Mouse (Mus musculus) embryonic facial prominence, embryonic 13.5 days (tissue): ENCODE measurements around the gene Camta1. TPM values are rescaled to one million over a fixed set of nuclear protein-coding genes. Genes with fewer than 3 reads are reported as not detected.

Experiments used
- ATAC-seq: fragments of 200-750 bp; cut with Nextera tagmentation; 2 replicates; pipeline ENCODE4 v1.8.0; 2017; ENCODE audit warnings: low read depth; ENCODE audit not compliant: insufficient number of reproducible peaks, insufficient read depth, low FRiP score, low TSS enrichment
- H3K27ac ChIP-seq: fragments of 300-500 bp; sonication (generic); 2 replicates; pipeline ENCODE4 v1.5.1; 2015; ENCODE audit warnings: moderate library complexity, mild to moderate bottlenecking, inconsistent platforms
- H3K27me3 ChIP-seq: fragments of 300-500 bp; sonication (generic); 2 replicates; pipeline ENCODE4 v1.6.1; 2015; ENCODE audit warnings: mild to moderate bottlenecking, inconsistent platforms
- H3K36me3 ChIP-seq: fragments of 300-500 bp; sonication (generic); 2 replicates; pipeline ENCODE4 v1.6.1; 2015; ENCODE audit warnings: mild to moderate bottlenecking, inconsistent platforms
- H3K4me1 ChIP-seq: fragments of 300-500 bp; sonication (generic); 2 replicates; pipeline ENCODE4 v1.6.1; 2015; ENCODE audit warnings: inconsistent platforms
- H3K4me2 ChIP-seq: fragments of 300-500 bp; sonication (generic); 2 replicates; pipeline ENCODE4 v1.6.1; 2015; ENCODE audit warnings: moderate library complexity, mild to moderate bottlenecking, inconsistent platforms
- H3K4me3 ChIP-seq: fragments of 300-500 bp; sonication (generic); 2 replicates; pipeline ENCODE4 v1.5.1; 2015; ENCODE audit warnings: mild to moderate bottlenecking, inconsistent platforms
- H3K9ac ChIP-seq: fragments of 300-500 bp; sonication (generic); 2 replicates; pipeline ENCODE4 v1.6.1; 2015; ENCODE audit warnings: mild to moderate bottlenecking, inconsistent platforms
- H3K9me3 ChIP-seq: fragments of 300-500 bp; sonication (generic); 2 replicates; pipeline ENCODE4 v1.6.1; 2016; ENCODE audit warnings: inconsistent platforms
- WGBS: fragments of 180-500 bp; shearing (Covaris S2); methylation state at CpG from one replicate; pipeline ENCODE4 v1.1.7; 2015; ENCODE audit warnings: mixed read lengths; 5-methylcytosine and 5-hydroxymethylcytosine counted together
- polyA plus RNA-seq: library from polyadenylated mRNA; unstranded; fragments of >200 nt; fragmentation: Nextera tagmentation; extraction: Ambion mirVana; gene quantifications from 2 replicates; pipeline ENCODE4 v1.2.1, GENCODE M21; 2015

Gene Camta1
- polyA plus RNA-seq, 1 experiment from 2014 or later: 106 TPM

GRCm38 (mm10) chr4:151275292-151275691 lies 586.4 kb downstream of the Camta1 start:
- H3K36me3 ChIP-seq: no peaks in the 10 kb centered on the region
- no peak overlapping the region for H3K4me3 ChIP-seq
- ATAC-seq: 0 out of 2 replicates have a peak, but pooled peaks have one; percentile 20
- no peaks in the 10 kb centered on the region for H3K9me3 ChIP-seq
- H3K4me1 ChIP-seq: 0 out of 2 replicates have a peak, but pooled peaks cover 7% of the 10 kb centered on the region
- 56% methylated on average over 13 of the region's 13 CpGs for WGBS
- no peak overlapping the region for H3K9ac ChIP-seq
- no peak overlapping the region for H3K27ac ChIP-seq
- no peaks in the 10 kb centered on the region for H3K27me3 ChIP-seq
- H3K4me2 ChIP-seq: no peak overlapping the region

DNA sequence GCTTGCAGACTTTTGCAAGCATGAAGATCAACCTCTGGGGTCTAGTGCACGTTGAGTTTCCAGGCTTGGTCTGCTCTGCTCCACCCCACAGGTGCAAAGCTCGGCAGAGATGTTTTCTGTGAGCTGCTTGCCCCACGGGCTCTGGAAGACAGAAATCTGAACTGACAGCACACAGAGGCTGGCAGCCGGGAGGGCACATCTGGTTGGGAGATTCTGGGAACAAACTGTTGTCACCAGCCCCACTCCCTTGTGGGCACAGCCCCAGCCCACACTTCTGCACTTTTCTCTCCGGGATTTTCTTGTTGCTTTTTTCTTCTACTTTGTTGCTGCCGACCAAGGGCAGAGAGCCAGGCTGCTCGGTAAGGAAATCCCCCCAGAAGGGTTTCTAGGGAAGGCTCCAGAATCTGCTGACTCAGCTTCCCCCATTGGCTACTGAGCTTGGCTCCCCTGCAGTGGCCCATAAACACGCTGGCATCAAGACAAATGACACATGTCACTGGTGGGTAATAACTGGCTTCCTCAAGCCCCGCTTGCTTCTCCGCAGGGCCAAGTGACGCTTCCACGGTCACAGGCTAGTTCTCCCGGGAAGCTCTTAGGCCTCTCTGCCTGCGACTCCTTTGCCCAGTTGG lies 597.8 kb downstream of the Camta1 start:
- Histone ChIP-seq H3K36me3 (no peaks in the 10 kb centered on the region), H3K4me2 (no peak overlapping the region), H3K4me3 (no peak overlapping the region), H3K27ac (no peak overlapping the region), H3K9ac (no peak overlapping the region), H3K27me3 (peaks cover 5% of the 10 kb centered on the region; the same call in 1 of the 2 replicates), H3K4me1 (peaks cover 14% of the 10 kb centered on the region), H3K9me3 (no peaks in the 10 kb centered on the region)
- no peak for ATAC-seq
- 48% methylated on average over 14 of the region's 14 CpGs for WGBS

DNA sequence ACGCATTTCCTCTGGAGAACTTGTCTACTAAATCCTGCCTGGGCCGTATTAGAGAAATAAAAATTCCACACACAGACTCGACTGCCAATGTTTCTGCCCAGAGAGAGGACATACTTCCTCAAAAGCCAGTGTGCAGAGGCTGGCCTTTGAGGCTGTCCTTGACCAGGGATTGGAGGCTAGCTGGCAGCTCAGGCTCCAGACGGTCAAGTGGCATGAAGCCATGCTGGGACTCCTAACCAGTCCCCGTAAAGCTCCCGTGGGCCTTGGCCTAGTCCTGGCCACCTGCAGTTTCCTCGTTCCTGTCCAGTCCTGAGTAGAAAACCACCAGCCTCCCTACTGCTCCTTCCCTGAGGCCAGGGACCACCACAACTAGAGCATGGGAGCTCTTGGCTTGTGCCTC lies 598.6 kb downstream of the Camta1 start:
- 70% methylated on average over 7 of the region's 7 CpGs for WGBS
- no peak for ATAC-seq

GRCm38 (mm10) chr4:151256622-151257021 lies 605.1 kb downstream of the Camta1 start:
- Histone ChIP-seq H3K4me2 (no peak overlapping the region), H3K27me3 (peaks cover 8% of the 10 kb centered on the region; the same call in 1 of the 2 replicates), H3K36me3 (no peaks in the 10 kb centered on the region), H3K4me1 (no peaks in the 10 kb centered on the region), H3K27ac (no peak overlapping the region), H3K9me3 (no peaks in the 10 kb centered on the region), H3K4me3 (no peak overlapping the region), H3K9ac (no peak overlapping the region)
- no peak for ATAC-seq
- WGBS: 68% methylated on average over 4 of the region's 4 CpGs

More for the DNA sequence above, 598.6 kb downstream of the Camta1 start:
- Histone ChIP-seq H3K36me3 (no peaks in the 10 kb centered on the region), H3K4me1 (peaks cover 14% of the 10 kb centered on the region), H3K27me3 (peaks cover 8% of the 10 kb centered on the region; the same call in 1 of the 2 replicates), H3K9ac (no peak overlapping the region), H3K9me3 (no peaks in the 10 kb centered on the region), H3K27ac (no peak overlapping the region), H3K4me3 (no peak overlapping the region), H3K4me2 (no peak overlapping the region)

GRCm38 (mm10) chr4:151250824-151251223 lies 610.9 kb downstream of the Camta1 start:
- no peaks in the 10 kb centered on the region for H3K27me3 ChIP-seq
- 89% methylated on average over 6 of the region's 6 CpGs for WGBS
- no peaks in the 10 kb centered on the region for H3K9me3 ChIP-seq
- no peaks in the 10 kb centered on the region for H3K4me1 ChIP-seq
- no peaks in the 10 kb centered on the region for H3K36me3 ChIP-seq
- no peak overlapping the region for H3K27ac ChIP-seq
- H3K4me2 ChIP-seq: no peak overlapping the region
- H3K4me3 ChIP-seq: no peak overlapping the region
- no peak for ATAC-seq
- H3K9ac ChIP-seq: no peak overlapping the region

DNA sequence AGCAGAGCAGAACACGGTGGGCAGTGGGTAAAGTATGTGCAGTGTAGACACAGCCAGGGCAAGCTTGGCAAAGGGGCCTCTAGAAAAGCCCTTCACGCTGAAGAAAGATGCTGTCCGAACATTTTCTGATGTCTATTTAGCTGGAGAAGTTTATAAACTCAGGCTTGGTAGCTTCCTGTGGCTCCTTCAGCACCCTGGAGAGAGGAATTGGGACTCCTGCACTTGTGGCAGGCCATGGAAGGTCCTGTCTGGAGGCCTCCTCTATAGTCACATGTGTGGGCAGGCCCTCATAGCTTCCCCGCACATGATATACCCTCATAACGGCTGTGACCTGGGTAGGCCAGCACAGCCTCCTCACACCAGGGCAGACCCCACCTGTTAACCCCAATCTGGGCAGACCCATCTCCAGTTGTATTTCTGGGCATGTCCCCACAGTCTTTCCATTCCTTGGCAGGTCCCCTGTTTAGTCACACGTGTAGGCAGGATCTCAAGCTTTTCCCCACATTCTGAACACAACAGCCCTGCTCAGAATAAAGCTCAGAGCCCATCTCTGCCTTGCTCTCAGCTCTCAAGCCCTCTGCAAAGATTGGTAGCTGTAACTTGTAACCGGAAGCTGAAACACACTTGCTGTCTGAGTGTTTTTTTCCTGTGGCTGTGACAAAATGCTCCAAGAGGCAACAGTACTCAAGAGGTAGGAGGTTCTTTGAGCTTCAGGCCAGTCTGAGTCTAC lies 616.4 kb downstream of the Camta1 start:
- no peak overlapping the region for H3K4me2 ChIP-seq
- no peak overlapping the region for H3K9ac ChIP-seq
- 0 out of 2 replicates have a peak, but pooled peaks cover 4% of the 10 kb centered on the region for H3K27me3 ChIP-seq
- no peak overlapping the region for H3K4me3 ChIP-seq
- no peak overlapping the region for H3K27ac ChIP-seq
- WGBS: 65% methylated on average over 7 of the region's 7 CpGs
- H3K4me1 ChIP-seq: no peaks in the 10 kb centered on the region
- ATAC-seq: no peak
- H3K9me3 ChIP-seq: no peaks in the 10 kb centered on the region
- H3K36me3 ChIP-seq: no peaks in the 10 kb centered on the region

DNA sequence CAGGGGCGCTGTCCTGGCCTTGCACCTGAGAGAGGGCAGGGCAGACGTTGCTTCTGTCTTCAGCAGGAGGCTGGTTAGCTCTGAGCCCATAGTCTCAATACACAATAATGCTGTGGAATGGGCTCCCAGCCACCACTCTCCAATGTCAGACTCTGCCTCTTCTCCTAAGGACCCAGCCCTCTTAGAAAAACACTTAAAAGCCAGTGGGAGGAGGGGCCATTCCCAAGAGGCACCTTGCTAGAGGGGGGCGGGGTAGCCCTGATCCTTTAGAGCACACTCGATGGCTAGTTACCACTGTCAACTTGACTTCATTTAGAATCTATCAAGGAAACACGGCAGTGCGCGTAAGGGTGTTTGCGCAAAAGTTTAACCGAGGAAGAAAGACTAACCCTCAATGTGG lies 618.2 kb downstream of the Camta1 start:
- Histone ChIP-seq H3K27me3 (0 out of 2 replicates have a peak, but pooled peaks cover 4% of the 10 kb centered on the region), H3K9ac (no peak overlapping the region), H3K4me2 (no peak overlapping the region), H3K27ac (no peak overlapping the region), H3K4me3 (no peak overlapping the region), H3K36me3 (no peaks in the 10 kb centered on the region), H3K4me1 (no peaks in the 10 kb centered on the region), H3K9me3 (no peaks in the 10 kb centered on the region)
- no peak for ATAC-seq
- WGBS: 58% methylated on average over 9 of the region's 9 CpGs

- WGBS: 25% methylated on average over 12 of the region's 12 CpGs
- Histone ChIP-seq H3K27me3 (0 out of 2 replicates have a peak, but pooled peaks cover 4% of the 10 kb centered on the region), H3K4me3 (no peak overlapping the region), H3K4me2 (no peak overlapping the region), H3K36me3 (no peaks in the 10 kb centered on the region), H3K27ac (no peak overlapping the region), H3K9ac (no peak overlapping the region), H3K4me1 (no peaks in the 10 kb centered on the region), H3K9me3 (no peaks in the 10 kb centered on the region)
- ATAC-seq: no peak
Observed at GRCm38 (mm10) chr4:151242751-151243150, 618.9 kb downstream of the Camta1 start.

DNA sequence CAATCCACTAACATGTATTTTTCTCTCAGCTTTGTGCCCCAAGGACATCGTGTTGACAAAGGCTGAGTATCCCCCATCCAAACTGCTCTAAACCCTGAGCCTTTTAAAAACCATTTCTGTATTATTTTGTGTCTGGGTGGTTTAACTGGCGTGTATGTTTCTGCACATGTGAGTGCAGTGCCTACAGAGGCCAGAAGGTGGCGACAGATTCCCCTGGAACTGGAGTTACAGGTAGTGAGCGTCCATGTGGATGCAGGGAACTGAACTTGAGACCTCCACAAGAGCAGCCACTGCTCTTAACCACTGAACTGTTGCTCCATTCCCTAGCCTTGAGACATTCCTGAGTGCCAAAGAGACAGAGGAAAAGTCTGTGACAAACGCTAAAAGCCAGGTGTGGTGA lies 621.2 kb downstream of the Camta1 start:
- no peak for ATAC-seq
- Histone ChIP-seq H3K9ac (no peak overlapping the region), H3K4me2 (no peak overlapping the region), H3K27me3 (0 out of 2 replicates have a peak, but pooled peaks cover 4% of the 10 kb centered on the region), H3K4me1 (no peaks in the 10 kb centered on the region), H3K4me3 (no peak overlapping the region), H3K27ac (no peak overlapping the region), H3K9me3 (no peaks in the 10 kb centered on the region), H3K36me3 (no peaks in the 10 kb centered on the region)
- WGBS: 83% methylated on average over 5 of the region's 5 CpGs

GRCm38 (mm10) chr4:151238970-151239684 lies 622.5 kb downstream of the Camta1 start:
- H3K4me1 ChIP-seq: no peaks in the 10 kb centered on the region
- no peak overlapping the region for H3K4me3 ChIP-seq
- ATAC-seq: no peak
- 83% methylated on average over 19 of the region's 19 CpGs for WGBS
- H3K27me3 ChIP-seq: 0 out of 2 replicates have a peak, but pooled peaks cover 4% of the 10 kb centered on the region
- no peak overlapping the region for H3K4me2 ChIP-seq
- H3K27ac ChIP-seq: no peak overlapping the region
- H3K9ac ChIP-seq: no peak overlapping the region
- H3K36me3 ChIP-seq: no peaks in the 10 kb centered on the region
- no peaks in the 10 kb centered on the region for H3K9me3 ChIP-seq

GRCm38 (mm10) chr4:151237501-151237900 lies 624.2 kb downstream of the Camta1 start:
- no peak overlapping the region for H3K9ac ChIP-seq
- H3K4me2 ChIP-seq: no peak overlapping the region
- ATAC-seq: no peak
- H3K9me3 ChIP-seq: no peaks in the 10 kb centered on the region
- WGBS: 70% methylated on average over 3 of the region's 3 CpGs
- no peak overlapping the region for H3K4me3 ChIP-seq
- no peaks in the 10 kb centered on the region for H3K4me1 ChIP-seq
- H3K27me3 ChIP-seq: no peaks in the 10 kb centered on the region
- no peaks in the 10 kb centered on the region for H3K36me3 ChIP-seq
- no peak overlapping the region for H3K27ac ChIP-seq
